Mouse (Mus musculus): ENCODE measurements around the gene Rpl32. TPM values are rescaled to one million over a fixed set of nuclear protein-coding genes. Genes with fewer than 3 reads are reported as not detected.

Gene Rpl32
- total and polyA plus RNA-seq, 2 experiments: 193 to 1,017 TPM

- Histone ChIP-seq H3K27me3 (ENCODE audit: control insufficient read depth, insufficient read depth, low read length) (no peaks in the 10 kb centered on the region), H3K36me3 (ENCODE audit: control insufficient read depth, insufficient read depth, low read length) (no peaks in the 10 kb centered on the region), H3K27ac (replicated peaks; ENCODE audit: insufficient read depth, low read depth, low read length) (no peak overlapping the region), H3K9ac (ENCODE audit: low read depth, low read length) (no peak overlapping the region), H3K79me2 (ENCODE audit: control insufficient read depth, insufficient read depth, low read length) (no peaks in the 10 kb centered on the region), H3K4me1 (ENCODE audit: control insufficient read depth, insufficient read depth, low read length) (no peaks in the 10 kb centered on the region), H3K4me3 (ENCODE audit: insufficient read depth, low read depth, low read length) (no peak overlapping the region)
- TF ChIP-seq POLR2A (IDR thresholded peaks at IDR 0.05; ENCODE audit: extremely low read depth, insufficient read depth, low read length) (no peak), CTCF (IDR thresholded peaks at IDR 0.05; ENCODE audit: low read depth, low read length) (no peak)
- WGBS: 93% methylated on average over 4 of the region's 4 CpGs
- no peak for DNase-seq (ENCODE audit: extremely low read depth, low read depth, low spot score)
Measured at GRCm38 (mm10) chr6:115768207-115768606, 40.3 kb downstream of the Rpl32 start.

DNA sequence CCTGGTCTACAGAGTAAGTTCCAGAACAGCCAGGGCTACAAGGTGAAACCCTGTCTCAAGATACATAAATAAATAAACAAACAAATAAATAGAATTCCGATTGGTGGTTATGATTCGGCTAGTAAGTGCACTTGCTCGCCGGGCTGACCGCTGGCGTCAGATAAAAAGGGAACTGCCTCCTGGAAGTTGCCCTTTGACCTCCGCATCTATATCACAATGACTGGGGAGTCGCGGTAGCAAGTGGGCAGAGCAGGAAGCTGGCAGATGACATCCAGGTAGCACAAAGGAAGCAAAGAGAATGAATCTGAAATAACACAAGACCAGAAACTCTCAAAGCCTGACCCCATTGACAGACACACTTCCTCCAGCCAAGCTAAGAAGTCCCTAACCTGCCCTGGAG, 41.2 kb downstream of the Rpl32 start:
- 42% methylated on average over 9 of the region's 9 CpGs for WGBS
- H3K27ac ChIP-seq (replicated peaks; ENCODE audit: insufficient read depth, low read depth, low read length): no peak overlapping the region

GRCm38 (mm10) chr6:115764179-115764578, 44.4 kb downstream of the Rpl32 start:
- Histone ChIP-seq H3K4me3 (ENCODE audit: insufficient read depth, low read depth, low read length) (peak overlapping the region; percentile 38; the same call in 1 of the 2 replicates), H3K27me3 (ENCODE audit: control insufficient read depth, insufficient read depth, low read length) (no peaks in the 10 kb centered on the region), H3K4me1 (ENCODE audit: control insufficient read depth, insufficient read depth, low read length) (peaks cover 6% of the 10 kb centered on the region; the same call in 1 of the 2 replicates), H3K79me2 (ENCODE audit: control insufficient read depth, insufficient read depth, low read length) (no peaks in the 10 kb centered on the region), H3K36me3 (ENCODE audit: control insufficient read depth, insufficient read depth, low read length) (no peaks in the 10 kb centered on the region), H3K27ac (replicated peaks; ENCODE audit: insufficient read depth, low read depth, low read length) (peak overlapping the region; percentile 43; the same call in 1 of the 2 replicates), H3K9ac (ENCODE audit: low read depth, low read length) (no peak overlapping the region; the same call in 1 of the 2 replicates)
- 63% methylated on average over 7 of the region's 7 CpGs for WGBS
- no peak for DNase-seq (ENCODE audit: extremely low read depth, low read depth, low spot score)
- TF ChIP-seq POLR2A (IDR thresholded peaks at IDR 0.05; ENCODE audit: extremely low read depth, insufficient read depth, low read length): no peak
- TF ChIP-seq CTCF (IDR thresholded peaks at IDR 0.05; ENCODE audit: low read depth, low read length): no peak

More for the DNA sequence above, 41.2 kb downstream of the Rpl32 start:
- H3K36me3 ChIP-seq (ENCODE audit: control insufficient read depth, insufficient read depth, low read length): no peaks in the 10 kb centered on the region
- H3K27me3 ChIP-seq (ENCODE audit: control insufficient read depth, insufficient read depth, low read length): no peaks in the 10 kb centered on the region
- peaks cover under 1% of the 10 kb centered on the region; the same call in 1 of the 2 replicates for H3K4me1 ChIP-seq (ENCODE audit: control insufficient read depth, insufficient read depth, low read length)
- TF ChIP-seq CTCF (IDR thresholded peaks at IDR 0.05; ENCODE audit: low read depth, low read length) (no peak), POLR2A (IDR thresholded peaks at IDR 0.05; ENCODE audit: extremely low read depth, insufficient read depth, low read length) (no peak)
- no peaks in the 10 kb centered on the region for H3K79me2 ChIP-seq (ENCODE audit: control insufficient read depth, insufficient read depth, low read length)
- H3K4me3 ChIP-seq (ENCODE audit: insufficient read depth, low read depth, low read length): no peak overlapping the region
- no peak overlapping the region for H3K9ac ChIP-seq (ENCODE audit: low read depth, low read length)
- no peak for DNase-seq (ENCODE audit: extremely low read depth, low read depth, low spot score)

- no peak within 1 kb of the TSS for H3K27ac ChIP-seq (replicated peaks; ENCODE audit: insufficient read depth, low read depth, low read length)
Measured at GRCm38 (mm10) chr6:115761995-115762756, 46.4 kb downstream of the Rpl32 start, which contains the start of gene Tmem40. Gene Tmem40, minus strand, starts transcription at chr6:115762410.

GRCm38 (mm10) chr6:115760982-115761381, 47.6 kb downstream of the Rpl32 start:
- WGBS: 65% methylated on average over 4 of the region's 4 CpGs
- no peaks in the 10 kb centered on the region for H3K36me3 ChIP-seq (ENCODE audit: control insufficient read depth, insufficient read depth, low read length)
- no peaks in the 10 kb centered on the region for H3K79me2 ChIP-seq (ENCODE audit: control insufficient read depth, insufficient read depth, low read length)
- H3K4me1 ChIP-seq (ENCODE audit: control insufficient read depth, insufficient read depth, low read length): peaks cover 6% of the 10 kb centered on the region; the same call in 1 of the 2 replicates
- H3K4me3 ChIP-seq (ENCODE audit: insufficient read depth, low read depth, low read length): no peak overlapping the region
- no peak for TF ChIP-seq CTCF (IDR thresholded peaks at IDR 0.05; ENCODE audit: low read depth, low read length)
- no peak for TF ChIP-seq POLR2A (IDR thresholded peaks at IDR 0.05; ENCODE audit: extremely low read depth, insufficient read depth, low read length)
- H3K9ac ChIP-seq (ENCODE audit: low read depth, low read length): no peak overlapping the region
- no peak for DNase-seq (ENCODE audit: extremely low read depth, low read depth, low spot score)
- H3K27me3 ChIP-seq (ENCODE audit: control insufficient read depth, insufficient read depth, low read length): no peaks in the 10 kb centered on the region
- no peak overlapping the region for H3K27ac ChIP-seq (replicated peaks; ENCODE audit: insufficient read depth, low read depth, low read length)

More at GRCm38 (mm10) chr6:115761995-115762756, 46.4 kb downstream of the Rpl32 start, which contains the start of gene Tmem40:
- no peaks in the 10 kb centered on the region for H3K79me2 ChIP-seq (ENCODE audit: control insufficient read depth, insufficient read depth, low read length)
- TF ChIP-seq POLR2A (IDR thresholded peaks at IDR 0.05; ENCODE audit: extremely low read depth, insufficient read depth, low read length) (no peak), CTCF (IDR thresholded peaks at IDR 0.05; ENCODE audit: low read depth, low read length) (no peak)
- no peaks in the 10 kb centered on the region for H3K36me3 ChIP-seq (ENCODE audit: control insufficient read depth, insufficient read depth, low read length)
- peaks cover 6% of the 10 kb centered on the region; the same call in 1 of the 2 replicates for H3K4me1 ChIP-seq (ENCODE audit: control insufficient read depth, insufficient read depth, low read length)
- no peak within 1 kb of the TSS for H3K4me3 ChIP-seq (ENCODE audit: insufficient read depth, low read depth, low read length)
- no peak within 1 kb of the TSS for H3K9ac ChIP-seq (ENCODE audit: low read depth, low read length)
- H3K27me3 ChIP-seq (ENCODE audit: control insufficient read depth, insufficient read depth, low read length): no peaks in the 10 kb centered on the region
- 12% methylated on average over 9 of the region's 9 CpGs for WGBS
- no peak for DNase-seq (ENCODE audit: extremely low read depth, low read depth, low spot score)

DNA sequence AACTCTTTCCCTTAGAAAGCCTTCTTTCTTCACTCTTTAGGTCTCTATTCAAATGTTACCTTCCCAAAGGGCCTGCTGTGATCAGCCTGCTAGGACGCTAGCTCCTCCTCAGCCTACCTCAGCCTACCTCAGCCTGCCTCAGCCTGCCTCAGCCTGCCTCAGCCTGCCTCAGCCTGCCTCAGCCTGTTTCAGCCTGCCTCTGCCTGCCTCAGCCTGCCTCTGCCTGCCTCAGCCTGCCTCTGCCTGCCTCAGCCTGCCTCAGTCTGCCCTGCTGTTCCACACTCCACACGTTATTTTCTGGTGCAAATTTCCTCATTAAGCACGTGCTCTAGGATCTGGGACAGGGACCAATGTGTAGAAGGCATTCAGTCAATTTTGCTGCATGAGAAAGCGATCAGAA, 48.4 kb downstream of the Rpl32 start:
- TF ChIP-seq POLR2A (IDR thresholded peaks at IDR 0.05; ENCODE audit: extremely low read depth, insufficient read depth, low read length) (no peak), CTCF (IDR thresholded peaks at IDR 0.05; ENCODE audit: low read depth, low read length) (no peak)
- H3K27ac ChIP-seq (replicated peaks; ENCODE audit: insufficient read depth, low read depth, low read length): no peak overlapping the region
- no peak overlapping the region for H3K4me3 ChIP-seq (ENCODE audit: insufficient read depth, low read depth, low read length)
- H3K79me2 ChIP-seq (ENCODE audit: control insufficient read depth, insufficient read depth, low read length): no peaks in the 10 kb centered on the region
- no peak overlapping the region for H3K9ac ChIP-seq (ENCODE audit: low read depth, low read length)
- WGBS: 95% methylated on average over 4 of the region's 4 CpGs
- H3K27me3 ChIP-seq (ENCODE audit: control insufficient read depth, insufficient read depth, low read length): no peaks in the 10 kb centered on the region
- H3K36me3 ChIP-seq (ENCODE audit: control insufficient read depth, insufficient read depth, low read length): no peaks in the 10 kb centered on the region
- no peak for DNase-seq (ENCODE audit: extremely low read depth, low read depth, low spot score)
- H3K4me1 ChIP-seq (ENCODE audit: control insufficient read depth, insufficient read depth, low read length): peaks cover 6% of the 10 kb centered on the region; the same call in 1 of the 2 replicates
